Mouse (Mus musculus): Measurements from ENCODE around the gene Rfx7.
A peak's percentile ranks its signal among the peaks of the same experiment; 100 is the strongest.
"Not testable (repeated sequence)": the region's sequence is repeated elsewhere in the genome, so short reads cannot be mapped to it uniquely, and the experiment has no call there.

Rfx7 gene

GRCm38 (mm10) chr9:72537086-72537485 lies 5.0 kb downstream of the Rfx7 start:
- no peak for DNase-seq (ENCODE audit: extremely low spot score, low spot score)

DNA sequence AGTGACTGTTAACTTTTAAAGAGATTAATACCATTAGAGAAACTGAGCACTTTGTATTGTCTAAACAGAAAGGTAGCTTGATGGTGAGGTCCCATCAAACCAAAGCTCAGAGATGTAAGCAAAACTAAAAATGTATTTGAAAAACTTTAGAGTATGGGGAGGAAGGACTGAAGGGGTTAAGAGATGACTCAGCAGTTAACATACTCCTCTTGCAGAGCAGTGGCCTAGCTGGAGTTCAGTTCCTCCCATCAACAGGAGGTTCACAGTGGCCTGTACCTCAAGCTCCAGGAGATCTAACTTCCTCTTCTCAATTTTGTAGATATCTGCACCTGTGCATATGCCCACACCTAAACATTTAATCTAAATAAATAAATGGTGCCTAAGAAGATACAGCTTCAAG lies 11.6 kb downstream of the Rfx7 start:
- no peak for DNase-seq (ENCODE audit: extremely low spot score, low spot score)

DNA sequence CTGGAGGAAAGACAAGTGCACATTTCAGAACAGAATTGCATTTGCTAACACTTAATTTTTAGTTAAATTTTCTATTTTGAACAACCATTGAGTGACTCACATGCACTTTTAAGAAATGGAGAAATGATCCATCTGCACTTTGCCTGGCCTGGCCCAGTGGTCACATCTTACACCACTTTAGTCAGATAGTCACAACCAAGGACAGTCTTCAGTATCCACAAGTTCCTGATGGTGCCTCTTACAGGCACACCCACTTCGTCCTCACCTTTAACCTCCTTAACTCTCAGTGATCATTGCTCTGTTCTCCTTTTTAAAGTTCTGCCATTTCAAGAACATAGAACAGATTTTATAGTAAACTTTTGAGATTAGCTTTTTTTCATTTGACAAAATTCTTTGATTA lies 26.7 kb downstream of the Rfx7 start:
- no peak for DNase-seq (ENCODE audit: extremely low spot score, low spot score)

GRCm38 (mm10) chr9:72560316-72560715 lies 28.3 kb downstream of the Rfx7 start:
- no peak for DNase-seq (ENCODE audit: extremely low spot score, low spot score)

DNA sequence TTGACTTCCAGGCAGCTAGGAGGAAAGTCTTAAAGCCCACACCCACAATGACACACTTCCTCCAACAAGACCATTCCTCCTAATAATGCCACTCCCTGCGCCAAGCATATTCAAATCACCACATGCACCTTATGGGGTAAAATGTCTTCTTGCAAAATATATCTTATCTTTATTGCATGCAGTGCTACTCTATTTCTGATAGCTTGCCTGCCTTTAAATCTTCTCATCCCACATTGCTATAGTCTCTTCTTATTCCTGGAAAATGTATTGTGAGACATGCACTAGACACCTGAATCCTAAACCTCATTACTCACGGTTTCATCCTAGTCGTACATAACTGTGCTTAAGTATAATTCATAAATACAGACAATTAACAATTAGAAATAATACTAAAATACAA lies 31.2 kb downstream of the Rfx7 start:
- DNase-seq (ENCODE audit: extremely low spot score, low spot score) = no peak

GRCm38 (mm10) chr9:72567116-72567515 lies 35.1 kb downstream of the Rfx7 start:
- no peak for DNase-seq (ENCODE audit: extremely low spot score, low spot score)

DNA sequence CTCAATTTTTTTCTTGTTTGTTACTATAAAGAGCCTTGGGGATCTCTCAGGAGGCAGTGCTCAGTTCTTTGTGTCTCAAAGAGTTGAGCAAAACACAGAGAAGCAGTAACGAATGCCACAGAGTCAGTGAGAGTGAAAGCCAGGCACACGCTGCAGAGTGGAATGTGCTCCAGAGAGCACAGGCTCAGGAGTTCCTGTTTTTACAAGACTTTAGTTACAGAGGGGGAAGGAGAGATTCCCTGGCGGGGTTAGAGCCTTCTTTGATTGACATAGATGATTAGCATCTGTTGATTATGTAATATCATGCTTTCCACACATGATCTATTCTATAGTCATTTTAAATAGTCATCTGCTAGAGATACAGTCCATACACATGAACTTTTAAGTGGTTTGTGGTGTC lies 48.2 kb downstream of the Rfx7 start:
- DNase-seq (ENCODE audit: extremely low spot score, low spot score) = no peak

- no peak for DNase-seq (ENCODE audit: extremely low spot score, low spot score)
These were observed 58.8 kb downstream of the Rfx7 start for GRCm38 (mm10) chr9:72590861-72591260.

- DNase-seq (ENCODE audit: extremely low spot score, low spot score) = no peak
These were observed 60.0 kb downstream of the Rfx7 start for GRCm38 (mm10) chr9:72592016-72592415.

DNA sequence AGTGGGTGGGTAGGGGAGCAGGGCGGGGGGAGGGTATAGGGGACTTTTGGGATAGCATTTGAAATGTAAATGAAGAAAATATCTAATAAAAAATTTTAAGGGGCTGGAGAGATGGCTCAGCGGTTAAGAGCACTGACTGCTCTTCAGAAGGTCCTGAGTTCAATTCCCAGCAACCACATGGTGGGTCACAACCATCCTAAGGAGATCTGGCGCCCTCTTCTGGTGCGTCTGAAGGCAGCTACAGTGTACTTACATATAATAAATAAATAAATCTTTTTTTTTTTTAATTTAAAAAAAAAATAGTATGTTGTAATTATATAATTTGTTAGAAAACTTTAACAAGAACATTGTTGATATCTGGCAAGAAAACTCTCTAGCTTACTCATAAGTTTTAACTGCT lies 62.6 kb downstream of the Rfx7 start:
- DNase-seq (ENCODE audit: extremely low spot score, low spot score) = not testable (repeated sequence)

DNA sequence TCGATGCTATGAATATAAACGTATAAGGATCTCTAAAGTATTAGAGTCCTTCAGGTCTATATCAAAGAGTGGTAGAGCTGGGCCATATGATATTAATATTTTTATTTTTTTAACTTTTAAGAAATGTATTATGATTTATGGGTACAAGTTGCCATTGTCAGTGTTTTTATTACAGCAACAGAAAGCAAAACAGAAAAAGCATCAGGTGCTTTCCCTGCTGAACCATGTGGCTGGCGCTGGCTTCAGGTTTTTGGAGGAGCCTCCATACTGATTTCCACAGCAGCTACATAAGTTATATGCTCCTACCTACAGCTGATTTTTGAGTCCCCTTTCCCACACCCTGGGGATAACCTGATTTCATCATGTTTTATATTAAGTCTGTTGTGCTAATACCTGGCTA lies 68.1 kb downstream of the Rfx7 start:
- DNase-seq (ENCODE audit: extremely low spot score, low spot score) = no peak

DNA sequence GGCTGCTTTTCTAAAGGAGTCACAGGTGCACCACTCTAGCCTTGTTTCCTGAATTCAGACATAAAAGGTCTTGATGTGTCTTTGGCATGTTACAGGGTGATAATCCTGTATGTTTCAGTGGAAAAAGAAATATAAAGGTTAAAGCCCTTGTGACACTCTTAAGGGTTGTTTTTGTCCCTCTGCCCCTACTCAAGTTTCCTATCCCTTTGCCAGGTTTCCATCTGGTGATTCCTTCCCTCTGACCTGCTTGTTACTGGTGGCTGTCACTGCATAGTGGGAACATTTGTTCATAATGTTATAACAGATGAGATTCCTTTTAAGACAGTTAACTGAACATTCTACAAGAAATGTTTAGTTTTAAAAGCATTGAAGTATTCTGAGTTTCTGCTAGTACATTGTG lies 77.7 kb downstream of the Rfx7 start:
- DNase-seq (ENCODE audit: extremely low spot score, low spot score) = no peak

DNA sequence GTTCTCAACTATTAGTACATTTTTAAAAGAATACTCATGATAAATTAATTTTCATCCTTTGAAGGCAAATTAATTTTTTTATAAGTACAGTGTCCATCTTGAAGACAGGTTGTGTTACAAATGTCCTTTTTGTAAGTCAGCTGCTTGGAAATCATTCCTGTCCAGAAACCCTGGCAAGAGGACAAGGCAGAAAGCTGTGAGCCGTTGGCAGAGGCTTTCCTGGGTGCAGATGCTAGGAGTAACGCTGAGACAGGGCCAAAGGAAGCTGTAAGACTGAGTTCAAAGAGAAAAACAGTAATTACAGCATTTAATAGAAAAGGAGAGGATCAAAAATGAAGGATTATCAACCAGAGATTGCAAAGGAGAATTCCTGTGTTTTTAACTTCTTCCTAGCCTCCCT lies 81.8 kb downstream of the Rfx7 start:
- no peak for DNase-seq (ENCODE audit: extremely low spot score, low spot score)

- no peak for DNase-seq (ENCODE audit: extremely low spot score, low spot score)
These were observed 82.9 kb downstream of the Rfx7 start for GRCm38 (mm10) chr9:72614786-72615480.

- DNase-seq (ENCODE audit: extremely low spot score, low spot score) = no peak
These were observed 86.0 kb downstream of the Rfx7 start for GRCm38 (mm10) chr9:72618037-72618436.

GRCm38 (mm10) chr9:72623605-72624004 lies 91.6 kb downstream of the Rfx7 start:
- no peak for DNase-seq (ENCODE audit: extremely low spot score, low spot score)

DNA sequence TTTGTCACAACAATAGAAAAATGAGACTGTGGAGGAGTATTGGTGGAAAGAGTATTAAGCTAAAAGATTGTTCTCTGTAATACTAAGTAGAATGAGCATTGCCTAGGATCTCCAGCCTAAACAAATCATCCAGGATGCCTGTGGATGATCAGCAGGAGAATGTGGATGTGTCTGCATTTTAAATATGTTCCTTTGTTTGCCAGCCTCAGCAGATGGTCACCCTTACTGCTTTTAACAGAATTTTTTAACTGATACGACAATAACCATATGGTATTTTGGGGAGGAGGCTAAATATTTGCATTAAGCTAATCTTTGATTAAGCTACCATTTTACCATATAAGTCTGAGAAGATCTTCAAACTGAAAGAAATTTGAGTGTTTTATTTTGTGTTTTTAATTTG lies 95.6 kb downstream of the Rfx7 start:
- DNase-seq (ENCODE audit: extremely low spot score, low spot score) = no peak

DNA sequence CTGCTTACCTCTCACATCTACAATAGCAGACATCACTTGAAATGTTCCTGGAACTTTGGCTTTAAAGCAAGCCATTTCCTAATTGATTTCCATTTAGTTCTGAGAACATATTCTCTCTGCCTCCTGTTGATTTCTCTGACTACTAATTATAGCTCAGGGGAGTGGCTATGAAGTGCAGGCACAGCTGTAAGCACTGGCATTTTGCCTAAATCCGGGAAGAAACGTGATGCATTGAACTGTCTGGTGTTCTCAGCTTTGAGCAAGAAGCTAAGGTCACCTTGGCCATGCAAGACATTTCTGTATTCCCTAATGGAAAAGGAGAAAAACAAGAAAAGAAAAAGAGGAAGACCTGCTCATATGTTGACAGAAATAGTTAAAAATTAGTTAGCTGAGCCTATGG lies 96.6 kb downstream of the Rfx7 start:
- no peak for DNase-seq (ENCODE audit: extremely low spot score, low spot score)

DNA sequence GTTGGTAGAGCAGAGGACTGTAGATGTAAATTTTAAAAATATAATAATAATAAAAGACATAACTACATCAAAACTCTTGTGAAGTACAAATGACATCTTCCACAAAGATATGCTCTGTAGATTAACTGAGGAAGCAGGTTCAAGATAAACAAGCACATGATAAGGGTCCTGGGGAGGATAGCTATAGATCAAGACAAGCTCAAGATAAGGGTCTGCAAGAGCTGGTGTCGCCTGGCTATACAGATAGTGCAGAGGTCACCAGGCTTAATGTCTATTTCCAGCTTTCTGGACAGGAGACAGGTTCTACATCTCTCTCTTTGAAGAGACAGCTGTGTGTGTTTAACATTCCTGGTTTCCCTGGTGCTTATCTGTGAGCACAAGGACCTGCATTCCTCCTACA lies 100.2 kb downstream of the Rfx7 start:
- DNase-seq (ENCODE audit: extremely low spot score, low spot score) = no peak

DNA sequence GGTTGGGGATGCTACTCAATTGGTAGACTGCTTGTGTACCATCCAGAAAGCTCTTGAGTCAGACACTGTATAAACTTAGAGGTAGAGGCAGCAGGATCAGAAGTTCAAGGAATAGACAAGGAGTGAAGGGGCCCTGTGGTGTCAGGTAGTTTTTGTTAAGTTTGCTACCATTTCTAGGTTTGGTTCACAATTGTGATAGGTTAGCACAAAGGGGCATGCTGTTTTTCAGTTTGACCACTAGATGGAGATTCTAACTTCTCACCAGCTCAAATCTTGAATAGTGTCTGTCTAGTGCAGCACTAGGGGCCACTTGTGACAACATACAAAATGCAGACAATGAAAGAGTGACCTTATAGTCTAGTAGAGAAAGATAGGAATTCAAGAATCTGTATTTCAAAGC lies 103.1 kb downstream of the Rfx7 start:
- DNase-seq (ENCODE audit: extremely low spot score, low spot score) = peak; percentile 21

GRCm38 (mm10) chr9:72636547-72636946 lies 104.5 kb downstream of the Rfx7 start:
- DNase-seq (ENCODE audit: extremely low spot score, low spot score) = peak; percentile 10

DNA sequence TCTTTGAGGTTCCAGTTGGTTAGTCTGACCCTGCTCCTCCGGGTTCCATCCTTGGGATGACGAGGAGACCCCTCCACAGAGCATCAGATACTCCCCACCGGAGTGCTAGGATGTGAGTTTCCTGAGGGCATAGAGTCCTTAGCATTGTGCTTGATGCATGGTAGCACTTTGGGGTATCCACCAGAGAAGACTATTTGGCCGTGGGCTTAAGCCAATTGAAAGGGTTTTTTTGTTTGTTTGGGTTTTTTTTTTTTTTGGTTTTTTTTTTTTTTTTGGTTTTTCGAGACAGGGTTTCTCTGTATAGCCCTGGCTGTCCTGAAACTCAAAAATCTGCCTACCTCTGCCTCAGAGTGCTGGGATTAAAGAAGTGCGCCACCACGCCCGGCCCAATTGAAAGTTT lies 105.2 kb downstream of the Rfx7 start:
- peak; percentile 11 for DNase-seq (ENCODE audit: extremely low spot score, low spot score)

GRCm38 (mm10) chr9:72638951-72639842 lies 107.2 kb downstream of the Rfx7 start:
- DNase-seq (ENCODE audit: extremely low spot score, low spot score) = no peak
